Mouse (Mus musculus) right cerebral cortex, adult 2 months (tissue): Measurements from ENCODE around the gene Tymp.

ENCODE experiments used
- DNase-seq, 2 experiments: peaks; one replicate each; pipeline ENCODE4 v3.0.0; 2021 to 2022; ENCODE audit warnings: low spot score in 2 of 2

Tymp gene

GRCm38 (mm10) chr15:89334271-89334670 lies 42.6 kb downstream of the Tymp start, which contains the start of gene Miox:
TSS of gene Miox (plus strand) at chr15:89334398.
- no peak for DNase-seq

GRCm38 (mm10) chr15:89326441-89326840 lies 50.4 kb downstream of the Tymp start:
- DNase-seq, result no peak

DNA sequence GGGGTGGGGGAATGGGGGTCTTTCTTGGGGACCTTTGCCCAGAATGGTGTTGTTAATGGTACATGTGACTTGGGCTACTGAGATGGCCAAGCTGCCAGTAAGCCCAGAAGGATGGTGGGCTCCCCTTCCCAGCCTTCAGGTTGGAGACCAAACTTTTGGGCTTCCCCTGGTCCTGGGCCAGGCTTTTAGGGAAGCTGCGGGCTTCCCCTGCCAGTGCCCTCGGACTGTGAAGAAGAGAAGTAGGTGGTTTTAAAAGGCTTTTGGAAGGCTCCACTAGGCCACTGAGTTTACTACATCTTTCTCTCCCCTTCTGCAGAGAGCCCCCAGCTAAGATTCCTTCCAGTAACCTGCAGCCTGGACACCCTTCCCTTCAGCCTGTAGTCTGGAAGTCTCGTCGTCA lies 53.2 kb downstream of the Tymp start:
- DNase-seq, result no peak

DNA sequence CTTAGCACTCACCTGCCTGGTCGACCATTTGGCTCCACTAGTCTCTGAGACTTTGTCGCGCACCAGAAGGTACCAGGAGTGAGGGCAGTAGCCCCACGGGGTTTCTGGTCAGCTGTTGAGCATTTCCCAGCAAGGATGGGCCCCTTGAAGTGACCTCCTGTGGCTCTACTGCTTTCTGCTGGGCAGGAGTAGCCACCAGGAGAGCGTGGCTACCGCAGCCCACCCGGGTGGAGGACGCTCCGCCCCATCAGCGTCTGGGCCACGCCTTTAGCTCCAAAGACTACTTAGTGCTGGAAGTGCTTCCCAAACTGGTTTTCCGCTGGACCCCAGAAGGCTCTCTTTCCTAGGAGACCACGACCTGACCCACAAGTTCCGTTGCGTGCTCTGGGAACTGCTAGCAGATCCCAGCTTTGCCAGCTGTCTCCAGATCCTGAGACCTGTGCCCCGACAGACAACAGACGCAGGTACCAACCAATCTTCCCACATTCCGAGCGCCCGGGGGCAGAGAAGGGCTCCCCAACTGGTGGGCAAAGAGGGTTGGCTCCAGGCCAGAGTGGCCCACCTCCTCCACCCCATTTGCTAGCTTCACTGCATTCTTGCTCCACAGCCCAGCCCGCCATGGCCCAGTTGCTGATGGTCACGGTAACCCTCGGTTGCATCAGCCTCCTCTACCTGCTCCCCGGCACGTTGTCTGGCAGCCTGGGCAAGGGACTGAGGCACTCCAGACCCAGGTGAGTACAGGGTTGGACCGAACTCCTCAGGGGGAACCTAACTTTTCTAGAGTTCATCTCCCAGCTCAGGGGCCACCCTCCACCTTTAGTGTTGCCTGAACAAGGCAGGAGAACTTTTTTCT lies 53.9 kb downstream of the Tymp start, which contains the start of gene Adm2:
TSS of gene Adm2 (plus strand) at position 51 of the 853 bp plus-strand sequence.
- DNase-seq, result no peak
